Mouse (Mus musculus) neural tube, embryonic 14.5 days (tissue): ENCODE results near the gene Dhrs7b. TPM values are rescaled to one million over a fixed set of nuclear protein-coding genes. Genes with fewer than 3 reads are reported as not detected.

Source experiments
- ATAC-seq: fragments of 200-750 bp; cut with Nextera tagmentation; 2 replicates; pipeline ENCODE4 v1.8.0; 2017; ENCODE audit warnings: low read depth, mild to moderate bottlenecking, moderate TSS enrichment, moderate library complexity
- H3K27ac ChIP-seq: fragments of 300-500 bp; sonication (generic); 2 replicates; pipeline ENCODE4 v1.5.1; 2014; ENCODE audit warnings: low read depth, mild to moderate bottlenecking, control low read depth, low read length, moderate library complexity, mixed read lengths
- H3K27me3 ChIP-seq: fragments of 300-500 bp; sonication (generic); 2 replicates; pipeline ENCODE4 v1.6.1; 2014; ENCODE audit warnings: low read length; ENCODE audit not compliant: control insufficient read depth, insufficient read depth
- H3K36me3 ChIP-seq: fragments of 300-500 bp; sonication (generic); 2 replicates; pipeline ENCODE4 v1.6.1; 2014; ENCODE audit warnings: low read length, mixed read lengths; ENCODE audit not compliant: control insufficient read depth, insufficient read depth
- H3K4me1 ChIP-seq: fragments of 300-500 bp; sonication (generic); 2 replicates; pipeline ENCODE4 v1.6.1; 2014; ENCODE audit warnings: low read length; ENCODE audit not compliant: control insufficient read depth, insufficient read depth
- H3K4me2 ChIP-seq: fragments of 300-500 bp; sonication (generic); 2 replicates; pipeline ENCODE4 v1.6.1; 2014; ENCODE audit warnings: mild to moderate bottlenecking, low read depth, low read length, control low read depth
- H3K4me3 ChIP-seq: fragments of 300-500 bp; sonication (generic); 2 replicates; pipeline ENCODE4 v1.5.1; 2014; ENCODE audit warnings: low read depth, low read length, control low read depth, mixed read lengths
- H3K9ac ChIP-seq: fragments of 300-500 bp; sonication (generic); replicated peaks from 2 replicates; pipeline ENCODE4 v1.6.1; 2014; ENCODE audit warnings: low read depth, mild to moderate bottlenecking, control low read depth, low read length, mixed read lengths
- H3K9me3 ChIP-seq: fragments of 300-500 bp; sonication (generic); 2 replicates; pipeline ENCODE4 v1.6.1; 2016; ENCODE audit warnings: low read length; ENCODE audit not compliant: control insufficient read depth
- WGBS: fragments of 180-500 bp; shearing (Covaris S2); extraction: QIAGEN DNeasy Blood & Tissue Kit; methylation state at CpG from one replicate; pipeline ENCODE4 v1.1.7; 2014; 5-methylcytosine and 5-hydroxymethylcytosine counted together
- polyA plus RNA-seq: library from polyadenylated mRNA; unstranded; fragments of >200 nt; fragmentation: Nextera tagmentation; extraction: Ambion mirVana; gene quantifications from 2 replicates; pipeline ENCODE4 v1.2.1, GENCODE M21; 2014

Gene Dhrs7b
- 33.2 and 34.6 TPM in 2 replicates for polyA plus RNA-seq

- Histone ChIP-seq H3K9me3 (no peaks in the 10 kb centered on the region), H3K4me2 (peak within 1 kb of the TSS; percentile 56), H3K4me1 (peaks cover 5% of the 10 kb centered on the region), H3K27me3 (no peaks in the 10 kb centered on the region), H3K9ac (peak within 1 kb of the TSS; percentile 69), H3K27ac (peak within 1 kb of the TSS; percentile 80), H3K36me3 (no peaks in the 10 kb centered on the region), H3K4me3 (peak within 1 kb of the TSS; percentile 58)
- ATAC-seq: peak; percentile 98
- under 1% methylated on average over 34 of the region's 34 CpGs for WGBS
Observed at GRCm38 (mm10) chr11:60830433-60831052, at the start of gene Dhrs7b. Gene Dhrs7b (plus strand): TSS chr11:60830631.

DNA sequence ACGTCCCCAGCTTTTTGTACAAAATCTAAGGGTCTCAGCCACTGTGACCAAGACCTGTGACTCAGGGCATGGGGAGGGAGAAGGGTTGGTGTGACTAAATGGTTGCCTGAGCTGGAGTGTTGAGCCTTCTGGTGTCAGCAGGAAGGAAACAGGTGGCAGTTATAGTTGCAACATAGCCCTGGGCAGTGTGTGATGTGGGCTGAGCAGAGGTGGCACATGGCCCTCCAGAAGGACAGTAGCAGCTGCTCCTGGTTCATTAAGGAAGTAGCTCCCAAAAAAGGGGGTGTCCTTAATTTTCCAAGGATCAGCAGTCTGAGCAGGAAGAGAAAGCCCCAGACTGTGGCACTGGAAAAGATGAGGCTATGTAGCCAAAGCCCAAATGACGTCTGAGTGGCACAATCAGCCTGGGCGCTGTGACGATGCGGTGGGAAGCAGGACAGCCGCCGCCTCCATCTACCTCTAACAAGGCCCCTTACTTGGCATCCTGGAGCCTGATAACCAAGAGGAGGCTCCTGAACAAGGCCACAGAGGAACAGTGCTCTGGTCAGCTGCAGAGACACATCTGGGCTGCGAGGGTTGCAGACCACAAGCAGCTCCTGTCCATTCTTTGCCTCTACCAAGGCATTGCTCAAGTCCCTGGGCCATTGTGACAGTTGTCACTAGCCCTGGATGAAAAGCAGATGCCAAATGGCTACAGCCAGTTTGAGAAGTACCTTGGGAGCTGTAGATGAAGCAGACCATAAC, 46.1 kb upstream of the Dhrs7b start:
- Histone ChIP-seq H3K36me3 (peaks cover 27% of the 10 kb centered on the region), H3K4me3 (no peak overlapping the region), H3K27ac (no peak overlapping the region), H3K9ac (no peak overlapping the region), H3K4me1 (peaks cover 32% of the 10 kb centered on the region), H3K9me3 (no peaks in the 10 kb centered on the region), H3K4me2 (no peak overlapping the region), H3K27me3 (no peaks in the 10 kb centered on the region)
- ATAC-seq: no peak
- whole genome bisulfite sequencing: 91% methylated on average over 8 of the region's 8 CpGs

DNA sequence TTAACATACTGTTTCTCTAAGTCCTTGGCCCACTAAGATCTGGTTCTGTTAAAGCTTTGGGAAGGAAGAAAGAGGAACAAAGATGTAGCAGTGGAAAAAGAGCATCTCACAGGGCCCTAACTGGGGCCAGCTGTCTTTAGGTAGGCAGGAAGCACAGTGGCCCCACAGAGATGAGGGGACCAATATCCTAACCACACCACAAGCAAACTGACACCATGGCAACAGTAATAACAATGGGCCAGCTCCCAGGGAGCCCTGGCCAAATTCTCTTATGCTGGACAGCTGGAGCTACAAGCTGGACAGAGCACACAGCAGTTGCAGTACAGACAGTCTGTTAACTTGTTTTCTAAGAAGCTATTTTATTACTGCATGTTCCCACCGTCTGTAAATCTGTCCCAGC, 42.8 kb upstream of the Dhrs7b start:
- no peaks in the 10 kb centered on the region for H3K27me3 ChIP-seq
- peaks cover 22% of the 10 kb centered on the region for H3K36me3 ChIP-seq
- H3K9me3 ChIP-seq: no peaks in the 10 kb centered on the region
- H3K4me3 ChIP-seq: no peak overlapping the region
- no peak overlapping the region for H3K27ac ChIP-seq
- H3K4me1 ChIP-seq: no peaks in the 10 kb centered on the region
- H3K4me2 ChIP-seq: no peak overlapping the region
- 20% methylated on average over 1 of the region's 1 CpGs for WGBS
- no peak overlapping the region for H3K9ac ChIP-seq
- no peak for ATAC-seq

GRCm38 (mm10) chr11:60790472-60790871, 40.0 kb upstream of the Dhrs7b start:
- H3K27me3 ChIP-seq: no peaks in the 10 kb centered on the region
- 91% methylated on average over 2 of the region's 2 CpGs for WGBS
- no peak overlapping the region for H3K9ac ChIP-seq
- no peak for ATAC-seq
- H3K27ac ChIP-seq: no peak overlapping the region
- H3K9me3 ChIP-seq: no peaks in the 10 kb centered on the region
- H3K4me2 ChIP-seq: no peak overlapping the region
- peaks cover 13% of the 10 kb centered on the region for H3K36me3 ChIP-seq
- no peak overlapping the region for H3K4me3 ChIP-seq
- H3K4me1 ChIP-seq: no peaks in the 10 kb centered on the region

DNA sequence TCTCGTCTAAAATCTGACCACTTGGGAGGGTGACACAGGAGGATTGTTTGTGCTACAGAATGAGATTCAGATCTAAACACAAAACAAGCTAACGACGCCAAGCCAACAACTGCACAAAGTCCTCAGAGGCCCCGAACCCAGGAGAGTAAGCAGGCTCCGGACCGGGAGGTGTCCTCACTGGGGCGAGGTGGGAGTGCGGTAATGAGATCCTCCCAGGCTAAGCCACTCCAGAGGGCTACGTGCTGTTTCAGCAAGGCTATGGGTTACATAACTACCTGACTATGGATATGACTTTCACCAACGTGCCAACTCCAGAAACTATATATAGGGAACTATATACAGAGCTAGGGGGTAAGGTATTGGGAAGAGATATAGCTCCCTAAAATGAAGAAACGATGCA, 34.1 kb upstream of the Dhrs7b start:
- H3K36me3 ChIP-seq: no peaks in the 10 kb centered on the region
- no peak overlapping the region for H3K4me3 ChIP-seq
- no peak overlapping the region for H3K27ac ChIP-seq
- no peak overlapping the region for H3K4me2 ChIP-seq
- H3K27me3 ChIP-seq: no peaks in the 10 kb centered on the region
- H3K9me3 ChIP-seq: no peaks in the 10 kb centered on the region
- WGBS: 92% methylated on average over 11 of the region's 11 CpGs
- H3K9ac ChIP-seq: no peak overlapping the region
- no peak for ATAC-seq
- no peaks in the 10 kb centered on the region for H3K4me1 ChIP-seq

DNA sequence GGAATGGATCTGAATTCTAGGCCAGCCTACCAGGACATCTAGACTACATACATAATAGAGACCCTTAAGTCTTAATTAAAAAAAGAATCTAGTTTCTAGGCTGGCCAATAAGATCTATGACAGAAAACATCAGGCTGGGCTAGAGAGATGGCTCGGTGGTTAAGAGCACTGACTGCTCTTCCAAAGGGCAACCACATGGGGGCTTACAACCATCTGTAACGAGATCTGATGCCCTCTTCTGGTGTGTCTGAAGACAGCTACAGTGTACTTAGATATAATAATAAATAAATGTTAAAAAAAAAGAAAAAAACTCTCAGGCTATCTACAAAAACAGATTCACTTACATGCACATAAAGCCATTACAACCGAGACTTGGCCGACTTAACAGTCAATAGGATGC, 30.5 kb upstream of the Dhrs7b start:
- no peak overlapping the region for H3K4me2 ChIP-seq
- H3K4me3 ChIP-seq: no peak overlapping the region
- 87% methylated on average over 4 of the region's 4 CpGs for WGBS
- ATAC-seq: no peak
- no peaks in the 10 kb centered on the region for H3K4me1 ChIP-seq
- H3K9me3 ChIP-seq: no peaks in the 10 kb centered on the region
- no peak overlapping the region for H3K9ac ChIP-seq
- H3K27me3 ChIP-seq: no peaks in the 10 kb centered on the region
- H3K27ac ChIP-seq: no peak overlapping the region
- H3K36me3 ChIP-seq: no peaks in the 10 kb centered on the region

GRCm38 (mm10) chr11:60800892-60801291, 29.5 kb upstream of the Dhrs7b start:
- Histone ChIP-seq H3K27ac (no peak overlapping the region), H3K36me3 (no peaks in the 10 kb centered on the region), H3K4me3 (no peak overlapping the region), H3K9ac (no peak overlapping the region), H3K9me3 (no peaks in the 10 kb centered on the region), H3K4me2 (no peak overlapping the region), H3K27me3 (no peaks in the 10 kb centered on the region), H3K4me1 (no peaks in the 10 kb centered on the region)
- 90% methylated on average over 1 of the region's 1 CpGs for WGBS
- no peak for ATAC-seq

DNA sequence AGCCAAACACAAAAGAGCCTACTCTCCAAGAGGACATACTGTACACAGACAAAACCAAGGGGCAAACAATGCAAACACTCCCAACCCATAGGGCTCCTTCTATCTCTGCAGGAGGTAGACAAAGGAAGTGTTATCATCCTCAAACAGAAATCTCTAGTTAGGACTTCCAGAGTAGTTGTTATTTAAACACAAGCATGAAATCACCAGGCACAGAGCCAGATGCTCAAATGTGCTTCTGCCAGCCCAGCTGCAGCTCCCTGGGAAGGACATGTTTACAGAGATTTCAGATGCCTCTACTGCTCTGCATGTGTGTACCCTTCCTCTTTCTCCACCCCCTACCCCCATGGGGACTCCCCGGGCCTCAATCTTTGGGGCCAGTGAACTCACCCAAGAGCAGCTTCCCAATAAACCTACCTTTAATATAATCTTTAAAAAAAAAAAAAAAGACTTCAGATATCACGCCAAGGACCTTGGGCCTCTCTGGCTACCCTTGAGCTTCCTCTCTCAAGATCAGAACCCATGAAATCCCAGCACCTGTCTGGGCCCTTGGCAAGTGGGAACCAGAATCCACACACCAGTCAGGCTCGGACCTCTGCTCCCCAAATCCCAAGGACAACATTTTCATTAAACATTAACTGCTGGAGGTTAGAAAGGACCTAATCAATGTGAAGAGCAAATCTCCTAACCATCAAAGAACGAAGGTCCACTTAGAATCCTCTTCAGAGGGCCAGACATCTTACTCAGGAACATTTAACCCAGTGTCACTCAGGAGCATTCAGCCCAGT, 22.0 kb upstream of the Dhrs7b start:
- no peaks in the 10 kb centered on the region for H3K4me1 ChIP-seq
- no peak overlapping the region for H3K4me2 ChIP-seq
- H3K9me3 ChIP-seq: no peaks in the 10 kb centered on the region
- ATAC-seq: no peak
- 82% methylated on average over 4 of the region's 4 CpGs for whole genome bisulfite sequencing
- H3K27me3 ChIP-seq: no peaks in the 10 kb centered on the region
- H3K27ac ChIP-seq: no peak overlapping the region
- no peak overlapping the region for H3K4me3 ChIP-seq
- no peak overlapping the region for H3K9ac ChIP-seq
- no peaks in the 10 kb centered on the region for H3K36me3 ChIP-seq

- no peak overlapping the region for H3K4me2 ChIP-seq
- H3K27me3 ChIP-seq: no peaks in the 10 kb centered on the region
- ATAC-seq: no peak
- no peaks in the 10 kb centered on the region for H3K4me1 ChIP-seq
- no peaks in the 10 kb centered on the region for H3K9me3 ChIP-seq
- 83% methylated on average over 1 of the region's 1 CpGs for WGBS
- H3K27ac ChIP-seq: no peak overlapping the region
- no peaks in the 10 kb centered on the region for H3K36me3 ChIP-seq
- H3K9ac ChIP-seq: no peak overlapping the region
- no peak overlapping the region for H3K4me3 ChIP-seq
Observed at GRCm38 (mm10) chr11:60809546-60809945, 20.9 kb upstream of the Dhrs7b start.
